ENCODE assay signal across 11 mouse cellular contexts in genomic region chr12:101010148-101010920, GRCm38 (mm10). TPM values are rescaled to one million over a fixed set of nuclear protein-coding genes. Genes with fewer than 3 reads are reported as not detected.
DNase-seq lines count a peak whose midpoint lies in the region; ATAC-seq and TF ChIP-seq lines count a peak whose summit lies in the region.
"Had no signal": no experiment of that assay in that cellular context is flagged by ENCODE, and none has a peak within 500 bp of the region (broad histone marks: within the 10 kb centered on the region; RNA-seq: fewer than 3 reads in every experiment).

No protein-coding gene starts in this region.

- no peaks in the 10 kb centered on the region for H3K9me3 ChIP-seq in forebrain, embryonic 11.5 days (ENCODE audit: control insufficient read depth, low read length)
- no peaks in the 10 kb centered on the region for H3K9me3 ChIP-seq in forebrain, embryonic 16.5 days (ENCODE audit: control insufficient read depth, low read length)
- no peaks in the 10 kb centered on the region for H3K9me3 ChIP-seq in CH12.LX (replicated peaks; ENCODE audit: low read length)
- H3K9me3 ChIP-seq in liver, postnatal 0 days (ENCODE audit: low read length) = no peaks in the 10 kb centered on the region
- H3K9me3 ChIP-seq: heart, embryonic 13.5 days had no signal

- no peak for TF ChIP-seq POLR2A in CH12.LX (IDR thresholded peaks at IDR 0.05; ENCODE audit: low read depth, low read length)
- no peak for TF ChIP-seq POLR2A in cerebellum, adult 2 months (IDR thresholded peaks at IDR 0.05; ENCODE audit: borderline replicate concordance, insufficient read depth, low read length)

- H3K9ac ChIP-seq in forebrain, embryonic 11.5 days (ENCODE audit: low read length) = no peak overlapping the region
- no peak overlapping the region for H3K9ac ChIP-seq in forebrain, embryonic 16.5 days (replicated peaks; ENCODE audit: low read depth, low read length)
- 0 out of 2 replicates have a peak overlapping the region, but pooled peaks have one; percentile 16 for H3K9ac ChIP-seq in CH12.LX (ENCODE audit: insufficient read depth, low read depth)
- H3K9ac ChIP-seq in liver, postnatal 0 days (replicated peaks) = no peak overlapping the region
- H3K9ac ChIP-seq: heart, embryonic 13.5 days had no signal

- dilution Hi-C loops in CH12.LX (cut with MboI; ENCODE audit: extremely low pct_ligation_motif_present, extremely low pct_unique_long_range_greater_than_20kb, low sequenced_read_pairs) = no loop called here

- no peak overlapping the region for H3K4me3 ChIP-seq in forebrain, embryonic 11.5 days (ENCODE audit: low read depth, low read length)
- no peak overlapping the region for H3K4me3 ChIP-seq in forebrain, embryonic 16.5 days (replicated peaks; ENCODE audit: low read length)
- no peak overlapping the region for H3K4me3 ChIP-seq in CH12.LX (replicated peaks in 1 of 3; ENCODE audit: low read depth in 2 of 3, low read length in 2 of 3, poor library complexity in 1 of 3)
- no peak overlapping the region for H3K4me3 ChIP-seq in liver, postnatal 0 days (ENCODE audit: low read depth, low read length)
- no peak overlapping the region for H3K4me3 ChIP-seq in cerebellum, adult 2 months (replicated peaks; ENCODE audit: insufficient read depth, low read depth, low read length)
- H3K4me3 ChIP-seq: heart, embryonic 13.5 days had no signal

- H3K4me2 ChIP-seq in forebrain, embryonic 11.5 days (ENCODE audit: low read depth, low read length, severe bottlenecking) = no peak overlapping the region
- no peak overlapping the region for H3K4me2 ChIP-seq in forebrain, embryonic 16.5 days (ENCODE audit: low read length)
- H3K4me2 ChIP-seq in CH12.LX (ENCODE audit: insufficient read depth, low read depth, poor library complexity, severe bottlenecking) = peak overlapping the region; percentile 26; the same call in 1 of the 2 replicates
- 0 out of 2 replicates have a peak overlapping the region, but pooled peaks have one; percentile 18 for H3K4me2 ChIP-seq in liver, postnatal 0 days (ENCODE audit: low read depth, low read length)
- H3K4me2 ChIP-seq: heart, embryonic 13.5 days had no signal

- WGBS in forebrain, embryonic 11.5 days = 72% methylated on average over 10 of the region's 10 CpGs
- WGBS in forebrain, embryonic 16.5 days = 70% methylated on average over 10 of the region's 10 CpGs
- WGBS in liver, postnatal 0 days (ENCODE audit: insufficient replicate concordance) = 57% methylated on average over 10 of the region's 10 CpGs
- WGBS in cerebellum, adult 2 months = 88% methylated on average over 10 of the region's 10 CpGs

- no peak for TF ChIP-seq EP300 in CH12.LX (IDR thresholded peaks at IDR 0.05; ENCODE audit: low read length)
- TF ChIP-seq EP300 in liver, postnatal 0 days (IDR thresholded peaks at IDR 0.05; ENCODE audit: low read depth) = no peak

- H3K27ac ChIP-seq in forebrain, embryonic 11.5 days (ENCODE audit: low read depth, low read length) = 0 out of 2 replicates have a peak overlapping the region, but pooled peaks have one; percentile 6
- H3K27ac ChIP-seq in forebrain, embryonic 16.5 days (ENCODE audit: low read length) = no peak overlapping the region
- H3K27ac ChIP-seq in CH12.LX (ENCODE audit: insufficient read depth, low read depth) = peak overlapping the region; percentile 67
- H3K27ac ChIP-seq in liver, postnatal 0 days (ENCODE audit: low read depth) = no peak overlapping the region
- H3K27ac ChIP-seq in cerebellum, adult 2 months (ENCODE audit: insufficient read depth, low read length) = no peak overlapping the region
- H3K27ac ChIP-seq: heart, embryonic 13.5 days had no signal

- in situ Hi-C loops in CH12.LX (cut with MboI; ENCODE audit: low pct_ligation_motif_present, low pct_unique_long_range_greater_than_20kb, low sequenced_read_pairs) = no loop called here

- no peaks in the 10 kb centered on the region for H3K27me3 ChIP-seq in forebrain, embryonic 11.5 days (ENCODE audit: control insufficient read depth, insufficient read depth, low read length)
- H3K27me3 ChIP-seq in forebrain, embryonic 16.5 days (replicated peaks; ENCODE audit: control insufficient read depth, insufficient read depth, low read length) = no peaks in the 10 kb centered on the region
- no peaks in the 10 kb centered on the region for H3K27me3 ChIP-seq in CH12.LX (replicated peaks)
- H3K27me3 ChIP-seq in liver, postnatal 0 days (ENCODE audit: insufficient read depth, low read length) = no peaks in the 10 kb centered on the region
- no peaks in the 10 kb centered on the region for H3K27me3 ChIP-seq in cerebellum, adult 2 months (ENCODE audit: control insufficient read depth, insufficient read depth, low read length)

- peaks cover 24% of the 10 kb centered on the region for H3K4me1 ChIP-seq in forebrain, embryonic 11.5 days (replicated peaks; ENCODE audit: control insufficient read depth, insufficient read depth, low read length)
- H3K4me1 ChIP-seq in forebrain, embryonic 16.5 days (replicated peaks; ENCODE audit: control insufficient read depth, insufficient read depth, low read length) = peaks cover 49% of the 10 kb centered on the region
- H3K4me1 ChIP-seq in CH12.LX (ENCODE audit: control insufficient read depth in 1 of 2, insufficient read depth in 2 of 2) = peaks cover 65 to 97% of the 10 kb centered on the region in 2 experiments
- peaks cover 60% of the 10 kb centered on the region for H3K4me1 ChIP-seq in liver, postnatal 0 days (ENCODE audit: insufficient read depth)
- peaks cover 15% of the 10 kb centered on the region; the same call in 1 of the 2 replicates for H3K4me1 ChIP-seq in cerebellum, adult 2 months (ENCODE audit: control insufficient read depth, insufficient read depth, low read length)

- peaks cover 66% of the 10 kb centered on the region for H3K79me2 ChIP-seq in CH12.LX (replicated peaks; ENCODE audit: control insufficient read depth, extremely low read depth, insufficient read depth, poor library complexity, severe bottlenecking)

- no peak for TF ChIP-seq CTCF in CH12.LX (conservative IDR thresholded peaks at IDR 0.05 in 1 of 2, IDR thresholded peaks at IDR 0.05 in 1 of 2; ENCODE audit: low read depth in 2 of 2, low read length in 2 of 2)
- TF ChIP-seq CTCF in liver, postnatal 0 days (IDR thresholded peaks at IDR 0.05; ENCODE audit: low read depth) = no peak
- TF ChIP-seq CTCF in cerebellum, adult 2 months (IDR thresholded peaks at IDR 0.05; ENCODE audit: borderline replicate concordance, insufficient read depth, low read depth, low read length) = no peak

- no peak for ATAC-seq in forebrain, embryonic 11.5 days (replicated peaks; ENCODE audit: low FRiP score)
- no peak for ATAC-seq in forebrain, embryonic 16.5 days
- no peak for ATAC-seq in liver, postnatal 0 days

- H3K36me3 ChIP-seq in forebrain, embryonic 11.5 days (ENCODE audit: control insufficient read depth, insufficient read depth, low read length) = no peaks in the 10 kb centered on the region
- no peaks in the 10 kb centered on the region for H3K36me3 ChIP-seq in forebrain, embryonic 16.5 days (ENCODE audit: control insufficient read depth, insufficient read depth)
- H3K36me3 ChIP-seq in CH12.LX (replicated peaks in 1 of 2; ENCODE audit: control insufficient read depth in 1 of 2, insufficient read depth in 1 of 2, low read length in 1 of 2) = peaks cover 0 to 26% of the 10 kb centered on the region in 2 experiments
- H3K36me3 ChIP-seq in liver, postnatal 0 days (replicated peaks; ENCODE audit: insufficient read depth, low read length) = no peaks in the 10 kb centered on the region
- H3K36me3 ChIP-seq: heart, embryonic 13.5 days had no signal

- no peak for DNase-seq in forebrain, embryonic 11.5 days (ENCODE audit: low spot score)
- no peak for DNase-seq in CH12.LX (ENCODE audit: extremely low read depth)
- DNase-seq in gastrocnemius, postnatal 25 days = peak; percentile 83
- DNase-seq in liver, postnatal 0 days = no peak
- no peak for DNase-seq in urinary bladder, adult 2 months (ENCODE audit: low spot score)
- DNase-seq in cerebellum, adult 2 months = no peak
- no peak for DNase-seq in left cerebral cortex, adult 8-10 months (ENCODE audit: low spot score in 2 of 2)
- DNase-seq: cerebellum, postnatal 10 days; lung, postnatal 36 days had no signal

- no peak for TF ChIP-seq RAD21 in CH12.LX (IDR thresholded peaks at IDR 0.05; ENCODE audit: low read depth, low read length)

TF ChIP-seq in CH12.LX, 34 proteins besides CTCF, POLR2A, EP300 and RAD21:
- TF ChIP-seq MEF2A (IDR thresholded peaks at IDR 0.05; ENCODE audit: borderline replicate concordance, low read depth, low read length) (no peak), ETS1 (conservative IDR thresholded peaks at IDR 0.05; ENCODE audit: low read depth, low read length) (no peak), KAT2A (IDR thresholded peaks at IDR 0.05; ENCODE audit: insufficient replicate concordance, low read length) (no peak), BHLHE40 (IDR thresholded peaks at IDR 0.05; ENCODE audit: low read depth, low read length) (no peak), ZMIZ1 (IDR thresholded peaks at IDR 0.05; ENCODE audit: low read depth, low read length) (no peak), SIN3A (IDR thresholded peaks at IDR 0.05; ENCODE audit: low read length) (no peak), CHD1 (IDR thresholded peaks at IDR 0.05; ENCODE audit: low read depth, low read length) (no peak), GABPA (IDR thresholded peaks at IDR 0.05; ENCODE audit: insufficient replicate concordance, low read depth, low read length) (no peak), MAFK (IDR thresholded peaks at IDR 0.05; ENCODE audit: insufficient replicate concordance, low read length) (no peak)

RNA-seq across cellular contexts. Expression of gene Ccdc88c, which starts 18.5 kb away (rescaled TPM):
- polyA plus RNA-seq in forebrain, embryonic 11.5 days (2014; fragmentation: Nextera tagmentation; extraction: Ambion mirVana) = 22.5 and 27.7 TPM in 2 replicates
- polyA plus RNA-seq in forebrain, embryonic 16.5 days (2015; fragmentation: Nextera tagmentation; extraction: Ambion mirVana) = 18.1 and 20.7 TPM in 2 replicates
- 24.9 and 25.9 TPM in 2 replicates for total RNA-seq in CH12.LX (2012; rRNA removed)
- 19.3 and 20.3 TPM in 2 replicates for total RNA-seq in CH12.LX (2014; rRNA removed)
- 30.1 and 32.7 TPM in 2 replicates for polyA plus RNA-seq in CH12.LX (2012; ENCODE audit: insufficient read length, low read depth)
- total RNA-seq in gastrocnemius, postnatal 25 days (2021) = 10 to 100 TPM; 25.1 to 32.3 TPM
- polyA plus RNA-seq in liver, postnatal 0 days (2015; fragmentation: Nextera tagmentation; extraction: Ambion mirVana) = 3.6 and 4.2 TPM in 2 replicates
- 14.3 and 23.3 TPM in 2 replicates for polyA plus RNA-seq in urinary bladder, adult 2 months (2012; rRNA removed)
- 9.0 TPM in 2 replicates for polyA plus RNA-seq in cerebellum, adult 2 months (2012; rRNA removed)
- 10 to 100 TPM; 28.9 to 31.3 (median 29.3) TPM for total RNA-seq in left cerebral cortex, adult 8-10 months (2022)

Comparison
In these comparisons a context has a peak if more than half of its experiments do, and no peak if none do; other contexts are left out.
1. H3K27ac ChIP-seq: peak in forebrain, embryonic 11.5 days (single experiment) and CH12.LX (single experiment); none in forebrain, embryonic 16.5 days (single experiment), liver, postnatal 0 days (single experiment) and cerebellum, adult 2 months (single experiment).
2. H3K4me2 ChIP-seq: peak in CH12.LX (single experiment) and liver, postnatal 0 days (single experiment); none in forebrain, embryonic 11.5 days (single experiment) and forebrain, embryonic 16.5 days (single experiment).